Mouse (Mus musculus) MEL (cell line): ENCODE results near the gene Uap1.

Experiments used
- CTCF ChIP-seq, 3 experiments: IDR thresholded peaks in 2 of 3; conservative IDR thresholded peaks in 1 of 3; 2 replicates each; pipeline ENCODE4 v1.5.1; 2011 to 2012; ENCODE audit warnings: low read length in 3 of 3, low read depth in 2 of 3, mild to moderate bottlenecking in 2 of 3, improper control_type of control experiment in 1 of 3, inconsistent platforms in 1 of 3, mixed read lengths in 1 of 3, moderate library complexity in 1 of 3; ENCODE audit not compliant: control insufficient read depth in 1 of 3, insufficient read depth in 1 of 3, poor library complexity in 1 of 3, severe bottlenecking in 1 of 3
- NRF1 ChIP-seq: IDR thresholded peaks from 2 replicates; pipeline ENCODE4 v1.6.1; 2014; ENCODE audit warnings: low read depth, mild to moderate bottlenecking, inconsistent platforms, low read length, improper control_type of control experiment, moderate library complexity; ENCODE audit not compliant: poor library complexity, insufficient read depth, severe bottlenecking
- POLR2A ChIP-seq, 2 experiments: IDR thresholded peaks; 2 replicates each; pipeline ENCODE4 v1.6.1; 2011 to 2012; ENCODE audit warnings: low read length in 2 of 2, mild to moderate bottlenecking in 2 of 2, control low read depth in 1 of 2, improper control_type of control experiment in 1 of 2, low read depth in 1 of 2, moderate library complexity in 1 of 2; ENCODE audit not compliant: control insufficient read depth in 1 of 2, insufficient read depth in 1 of 2, poor library complexity in 1 of 2
- SMC3 ChIP-seq: IDR thresholded peaks from 2 replicates; pipeline ENCODE4 v1.6.1; 2011; ENCODE audit warnings: low read depth, low read length, improper control_type of control experiment
- ZKSCAN1 ChIP-seq: IDR thresholded peaks from 2 replicates; pipeline ENCODE4 v1.6.1; 2012; ENCODE audit warnings: low read depth, mild to moderate bottlenecking, inconsistent platforms, low read length, improper control_type of control experiment, moderate library complexity

DNA sequence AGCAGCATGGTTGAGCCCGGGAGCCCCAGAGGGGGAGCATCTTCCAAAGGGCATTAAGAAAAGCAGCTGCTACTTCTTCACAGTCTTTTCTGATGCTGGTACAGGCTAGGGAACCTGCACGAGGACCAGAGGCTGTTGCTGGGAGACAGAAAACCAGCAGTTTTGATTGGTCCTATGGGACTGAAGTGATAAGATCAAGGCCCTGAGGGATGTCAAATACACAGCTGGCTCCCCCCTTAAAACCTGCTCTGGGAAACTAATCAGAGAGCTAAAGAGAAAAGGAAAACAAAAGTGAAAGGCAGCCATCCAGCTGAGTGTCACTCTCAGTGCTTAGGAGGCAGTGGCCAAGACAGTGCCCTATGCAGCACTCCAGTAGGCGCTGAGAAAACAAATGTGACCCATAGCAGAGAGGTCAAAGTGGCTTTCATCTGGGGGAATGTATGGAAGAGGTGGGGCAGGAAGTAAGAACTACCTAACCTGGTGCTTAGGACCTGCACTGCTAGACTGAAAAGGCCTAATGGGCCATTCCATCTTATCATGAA is 14.3 kb downstream of the Uap1 start:
- TF ChIP-seq SMC3: no peak
- TF ChIP-seq CTCF (IDR thresholded peaks at IDR 0.05 in 2 of 3, conservative IDR thresholded peaks at IDR 0.05 in 1 of 3; ENCODE audit: control insufficient read depth in 1 of 3, insufficient read depth in 1 of 3, low read depth in 2 of 3, low read length in 3 of 3, poor library complexity in 1 of 3, severe bottlenecking in 1 of 3): no peak
- no peak for TF ChIP-seq POLR2A (IDR thresholded peaks at IDR 0.05; ENCODE audit: control insufficient read depth in 1 of 2, insufficient read depth in 1 of 2, low read depth in 1 of 2, low read length in 2 of 2, poor library complexity in 1 of 2)
- no peak for TF ChIP-seq ZKSCAN1
- TF ChIP-seq NRF1: no peak
